Mouse (Mus musculus) heart, postnatal 0 days (tissue): ENCODE results near the gene Gins2. TPM values are rescaled to one million over a fixed set of nuclear protein-coding genes. Genes with fewer than 3 reads are reported as not detected.

Source experiments
- ATAC-seq: fragments of 200-750 bp; cut with Nextera tagmentation; 2 replicates; pipeline ENCODE4 v1.8.0; 2017; ENCODE audit warnings: low read depth, moderate number of reproducible peaks, moderate library complexity; ENCODE audit not compliant: insufficient read depth
- DNase-seq: peaks from one replicate; pipeline ENCODE4 v3.0.0-alpha.2; 2016; ENCODE audit warnings: low spot score
- H3K27ac ChIP-seq: fragments of 300-500 bp; sonication (generic); 2 replicates; pipeline ENCODE4 v1.5.1; 2014; ENCODE audit warnings: low read depth, mild to moderate bottlenecking
- H3K27me3 ChIP-seq: fragments of 300-500 bp; sonication (generic); 2 replicates; pipeline ENCODE4 v1.6.1; 2014; ENCODE audit warnings: low read length, mixed read lengths; ENCODE audit not compliant: control insufficient read depth, insufficient read depth
- H3K36me3 ChIP-seq: fragments of 300-500 bp; sonication (generic); replicated peaks from 2 replicates; pipeline ENCODE4 v1.6.1; 2014; ENCODE audit warnings: low read length, mixed read lengths; ENCODE audit not compliant: control insufficient read depth, insufficient read depth
- H3K4me1 ChIP-seq: fragments of 300-500 bp; sonication (generic); 2 replicates; pipeline ENCODE4 v1.6.1; 2014; ENCODE audit warnings: antibody characterized with exemption; ENCODE audit not compliant: control insufficient read depth, insufficient read depth
- H3K4me2 ChIP-seq: fragments of 300-500 bp; sonication (generic); 2 replicates; pipeline ENCODE4 v1.6.1; 2014; ENCODE audit warnings: low read depth, mild to moderate bottlenecking, low read length, moderate library complexity
- H3K4me3 ChIP-seq: fragments of 300-500 bp; sonication (generic); 2 replicates; pipeline ENCODE4 v1.5.1; 2014; ENCODE audit warnings: low read depth, low read length
- H3K9ac ChIP-seq: fragments of 300-500 bp; sonication (generic); replicated peaks from 2 replicates; pipeline ENCODE4 v1.6.1; 2014; ENCODE audit warnings: low read depth, low read length, mixed read lengths
- H3K9me3 ChIP-seq: fragments of 300-500 bp; sonication (generic); replicated peaks from 2 replicates; pipeline ENCODE4 v1.6.1; 2016; ENCODE audit warnings: low read length; ENCODE audit not compliant: control insufficient read depth
- CTCF ChIP-seq: IDR thresholded peaks from 2 replicates; pipeline ENCODE4 v1.5.1; 2016; ENCODE audit warnings: antibody characterized with exemption, control low read depth, low read depth
- EP300 ChIP-seq: IDR thresholded peaks from 2 replicates; pipeline ENCODE4 v1.6.1; 2016; ENCODE audit warnings: antibody characterized with exemption, low read depth
- whole genome bisulfite sequencing: fragments of 180-500 bp; shearing (Covaris S2); extraction: QIAGEN DNeasy Blood & Tissue Kit; methylation state at CpG from one replicate; pipeline ENCODE4 v1.1.7; 2014; 5-methylcytosine and 5-hydroxymethylcytosine counted together
- polyA plus RNA-seq: library from polyadenylated mRNA; unstranded; fragments of >200 nt; fragmentation: Nextera tagmentation; extraction: Ambion mirVana; gene quantifications from 2 replicates; pipeline ENCODE4 v1.2.1, GENCODE M21; 2015
- total RNA-seq: library from RNA; depleted of rRNA; stranded (reverse); fragments of >200 nt; gene quantifications from 2 replicates; pipeline ENCODE4 v1.2.3, GENCODE M21; 2014; ENCODE audit warnings: low replicate concordance

Gins2 gene
- total and polyA plus RNA-seq, 2 experiments from 2014 or later = 19.3 to 52.1 TPM

- TF ChIP-seq CTCF (no peak), EP300 (no peak)
- 92% methylated on average over 17 of the region's 17 CpGs for WGBS
- H3K27ac ChIP-seq = no peak overlapping the region
- no peak overlapping the region for H3K4me3 ChIP-seq
- 0 out of 2 replicates have a peak, but pooled peaks cover 4% of the 10 kb centered on the region for H3K4me1 ChIP-seq
- H3K4me2 ChIP-seq = no peak overlapping the region
- H3K36me3 ChIP-seq = peaks cover 79% of the 10 kb centered on the region
- ATAC-seq (no peak), DNase-seq (no peak)
- H3K9me3 ChIP-seq = no peaks in the 10 kb centered on the region
- no peak overlapping the region for H3K9ac ChIP-seq
- no peaks in the 10 kb centered on the region for H3K27me3 ChIP-seq
Measured at GRCm38 (mm10) chr8:120569123-120569522, 20.0 kb downstream of the Gins2 start.

DNA sequence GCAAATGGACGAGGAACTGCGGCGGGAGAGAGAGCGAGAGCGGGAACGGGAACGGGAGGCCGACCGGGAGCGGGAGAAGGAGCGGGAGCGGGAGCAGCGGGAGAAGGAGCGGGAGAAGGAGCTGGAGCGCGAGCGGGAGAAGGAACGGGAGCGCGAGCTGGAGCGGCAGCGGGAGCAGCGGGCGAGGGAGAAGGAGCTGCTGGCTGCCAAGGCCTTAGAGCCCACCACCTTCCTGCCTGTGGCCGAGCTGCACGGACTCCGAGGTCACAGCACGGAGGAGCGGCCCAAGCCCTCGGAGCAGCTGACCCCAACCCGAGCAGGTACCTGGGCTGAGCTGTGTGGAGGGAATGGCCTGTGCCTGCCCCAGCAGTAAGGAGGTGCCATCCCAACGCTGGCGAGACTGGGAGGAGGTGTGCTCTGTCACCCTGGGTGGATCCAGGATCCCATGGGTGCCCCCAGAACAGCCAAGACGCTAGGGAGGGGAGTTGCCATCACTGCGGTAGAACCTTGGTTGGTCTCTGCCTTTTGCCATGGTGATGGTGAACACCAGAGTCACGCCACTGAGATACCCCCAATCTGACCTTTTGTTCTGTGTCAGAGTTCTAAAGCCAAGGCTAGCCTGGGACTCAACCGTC lies 20.8 kb downstream of the Gins2 start:
- Histone ChIP-seq H3K9ac (no peak overlapping the region), H3K4me3 (no peak overlapping the region), H3K9me3 (no peaks in the 10 kb centered on the region), H3K4me2 (no peak overlapping the region), H3K4me1 (peaks cover 8% of the 10 kb centered on the region), H3K27me3 (no peaks in the 10 kb centered on the region), H3K36me3 (peaks cover 70% of the 10 kb centered on the region), H3K27ac (no peak overlapping the region)
- DNase-seq (no peak), ATAC-seq (no peak)
- no peak for TF ChIP-seq EP300
- TF ChIP-seq CTCF = no peak
- WGBS = 97% methylated on average over 37 of the region's 37 CpGs

GRCm38 (mm10) chr8:120567731-120568130 lies 21.4 kb downstream of the Gins2 start:
- DNase-seq = no peak
- no peak overlapping the region for H3K4me3 ChIP-seq
- no peak overlapping the region for H3K9ac ChIP-seq
- WGBS = 95% methylated on average over 17 of the region's 17 CpGs
- TF ChIP-seq EP300 (no peak), CTCF (no peak)
- peaks cover 65% of the 10 kb centered on the region for H3K36me3 ChIP-seq
- H3K9me3 ChIP-seq = no peaks in the 10 kb centered on the region
- no peaks in the 10 kb centered on the region for H3K27me3 ChIP-seq
- peaks cover 13% of the 10 kb centered on the region for H3K4me1 ChIP-seq
- no peak for ATAC-seq
- no peak overlapping the region for H3K27ac ChIP-seq
- no peak overlapping the region for H3K4me2 ChIP-seq

GRCm38 (mm10) chr8:120566681-120567080 lies 22.4 kb downstream of the Gins2 start:
- TF ChIP-seq CTCF (no peak), EP300 (no peak)
- Histone ChIP-seq H3K4me3 (no peak overlapping the region), H3K36me3 (peaks cover 54% of the 10 kb centered on the region), H3K27me3 (no peaks in the 10 kb centered on the region), H3K27ac (no peak overlapping the region), H3K9me3 (no peaks in the 10 kb centered on the region), H3K9ac (no peak overlapping the region), H3K4me1 (peaks cover 22% of the 10 kb centered on the region), H3K4me2 (no peak overlapping the region)
- DNase-seq = no peak
- WGBS = 77% methylated on average over 8 of the region's 8 CpGs
- no peak for ATAC-seq

GRCm38 (mm10) chr8:120565151-120565711 lies 23.9 kb downstream of the Gins2 start:
- DNase-seq = no peak
- TF ChIP-seq EP300 (no peak), CTCF (no peak)
- H3K36me3 ChIP-seq = peaks cover 43% of the 10 kb centered on the region
- H3K4me2 ChIP-seq = no peak overlapping the region
- H3K27me3 ChIP-seq = no peaks in the 10 kb centered on the region
- H3K27ac ChIP-seq = peak overlapping the region; percentile 15; the same call in 1 of the 2 replicates
- WGBS = 45% methylated on average over 7 of the region's 7 CpGs
- H3K9me3 ChIP-seq = no peaks in the 10 kb centered on the region
- no peak overlapping the region for H3K4me3 ChIP-seq
- no peak overlapping the region for H3K9ac ChIP-seq
- peaks cover 26% of the 10 kb centered on the region for H3K4me1 ChIP-seq
- ATAC-seq = no peak
